Mouse (Mus musculus): ENCODE measurements around the gene Ptprn2.

Ptprn2 gene

GRCm38 (mm10) chr12:116785731-116786130 lies 300.2 kb downstream of the Ptprn2 start:
- no peak for DNase-seq (ENCODE audit: low read depth)

DNA sequence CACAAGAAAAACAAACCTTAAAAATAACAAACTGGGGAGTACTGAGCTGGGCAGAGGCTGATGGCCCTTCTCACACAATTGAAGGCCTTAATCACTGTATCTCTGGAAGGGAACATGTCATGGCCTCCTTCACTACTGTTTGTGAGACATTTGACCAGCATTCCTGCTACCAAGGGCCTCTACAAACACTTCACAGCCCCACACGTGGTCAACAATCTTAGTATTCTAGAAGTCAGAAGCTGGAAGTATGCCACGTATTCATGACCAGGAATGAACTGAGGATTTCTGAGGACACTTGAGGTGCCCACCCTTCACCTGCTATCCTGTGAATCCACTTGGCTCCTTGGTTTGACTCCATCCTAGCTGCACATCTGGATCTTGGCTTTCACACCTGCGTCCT lies 302.8 kb downstream of the Ptprn2 start:
- DNase-seq (ENCODE audit: low read depth), result no peak

GRCm38 (mm10) chr12:116803331-116803730 lies 317.8 kb downstream of the Ptprn2 start:
- no peak for DNase-seq (ENCODE audit: low read depth)

DNA sequence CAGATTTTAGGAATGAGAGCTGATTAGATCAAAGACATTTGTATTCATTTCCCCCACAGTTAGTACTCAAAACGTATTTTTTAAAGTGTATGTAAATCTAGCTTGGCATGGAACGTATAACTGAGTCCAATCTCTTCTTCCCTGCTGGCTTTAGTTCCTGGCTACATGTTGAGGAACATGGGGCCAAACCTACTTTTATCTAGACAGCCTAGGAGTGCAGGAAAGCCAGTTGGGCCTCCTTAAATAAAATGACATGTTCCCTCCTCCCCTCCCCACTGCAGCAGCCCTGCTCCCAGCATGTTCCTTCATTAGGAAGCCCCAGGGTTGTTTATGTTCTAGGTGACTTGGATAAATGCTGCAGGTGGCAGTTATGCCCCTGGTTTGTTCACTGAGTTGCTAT lies 319.2 kb downstream of the Ptprn2 start:
- DNase-seq (ENCODE audit: low read depth), result no peak

DNA sequence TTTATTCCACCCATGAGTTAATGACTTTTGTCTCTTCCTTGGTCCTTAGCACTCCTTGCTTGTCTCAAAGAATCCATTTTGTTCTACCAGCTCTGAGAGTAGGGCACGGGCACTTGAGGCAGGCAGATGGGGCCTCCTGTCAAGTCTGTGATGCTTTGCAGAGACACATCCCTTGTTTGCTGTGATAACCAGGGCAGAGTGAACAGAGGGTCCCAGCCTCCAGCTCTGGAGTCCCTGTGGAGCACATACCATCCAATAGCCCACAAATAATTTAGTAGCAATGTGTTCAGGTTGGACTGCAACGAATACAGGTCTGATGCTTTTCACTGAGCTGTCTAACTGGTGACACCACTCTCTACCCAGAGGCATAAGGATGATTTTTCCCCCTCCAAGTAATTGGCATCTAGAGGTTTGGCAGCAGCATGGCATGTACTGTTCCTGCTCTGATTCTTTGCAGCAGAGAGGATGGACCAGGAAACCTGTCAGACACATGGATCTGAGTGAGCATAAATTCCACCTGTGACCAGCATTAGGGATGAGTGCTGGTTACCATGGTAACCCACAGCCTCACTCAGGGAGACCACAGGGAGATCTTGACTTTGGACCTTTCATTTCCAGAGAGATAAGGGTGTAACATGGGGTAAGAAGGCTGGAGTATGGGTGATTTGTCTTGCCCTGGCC lies 319.7 kb downstream of the Ptprn2 start:
- DNase-seq (ENCODE audit: low read depth), result no peak

GRCm38 (mm10) chr12:116806089-116806488 lies 320.6 kb downstream of the Ptprn2 start:
- DNase-seq (ENCODE audit: low read depth), result no peak

DNA sequence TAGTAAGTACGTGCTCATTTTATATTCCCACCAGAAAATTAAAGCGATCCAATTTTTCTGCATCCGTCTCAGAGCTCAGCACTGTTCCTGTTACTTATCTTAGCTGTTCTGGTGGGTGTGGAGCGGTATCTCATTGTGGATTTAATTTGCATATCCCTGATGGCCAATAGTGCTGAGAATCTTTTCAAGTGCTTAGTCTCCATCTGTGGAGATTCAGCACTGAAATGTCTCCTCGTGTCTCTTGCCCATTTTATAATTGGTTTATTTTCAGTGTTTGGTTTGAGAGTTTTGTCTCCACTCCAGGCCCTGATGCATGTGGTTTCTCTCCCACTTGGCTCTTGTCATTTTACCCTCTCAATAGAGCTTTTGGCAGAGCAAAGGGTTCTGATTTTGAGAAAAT lies 327.5 kb downstream of the Ptprn2 start:
- DNase-seq (ENCODE audit: low read depth), result no peak

- DNase-seq (ENCODE audit: low read depth), result no peak
Measured at GRCm38 (mm10) chr12:116819836-116820235, 334.3 kb downstream of the Ptprn2 start.

DNA sequence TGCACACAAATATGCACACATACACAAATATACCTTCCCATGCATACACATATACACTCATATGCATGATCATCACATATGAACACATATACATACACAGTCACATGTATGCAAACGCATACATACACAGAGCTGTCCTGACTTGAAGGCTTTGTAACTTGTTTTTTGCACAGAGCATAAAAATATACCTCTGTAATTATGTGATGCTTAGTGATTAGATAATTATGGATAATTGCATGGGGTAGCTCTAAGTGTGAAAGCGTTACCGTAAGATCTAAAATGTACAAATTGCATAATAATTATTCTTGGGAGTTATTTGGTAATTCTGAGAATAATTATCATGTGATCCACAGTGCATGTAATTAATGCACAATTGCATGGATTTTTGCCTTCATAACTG lies 337.8 kb downstream of the Ptprn2 start:
- no peak for DNase-seq (ENCODE audit: low read depth)

GRCm38 (mm10) chr12:116827748-116828147 lies 342.2 kb downstream of the Ptprn2 start:
- DNase-seq (ENCODE audit: low read depth), result no peak

DNA sequence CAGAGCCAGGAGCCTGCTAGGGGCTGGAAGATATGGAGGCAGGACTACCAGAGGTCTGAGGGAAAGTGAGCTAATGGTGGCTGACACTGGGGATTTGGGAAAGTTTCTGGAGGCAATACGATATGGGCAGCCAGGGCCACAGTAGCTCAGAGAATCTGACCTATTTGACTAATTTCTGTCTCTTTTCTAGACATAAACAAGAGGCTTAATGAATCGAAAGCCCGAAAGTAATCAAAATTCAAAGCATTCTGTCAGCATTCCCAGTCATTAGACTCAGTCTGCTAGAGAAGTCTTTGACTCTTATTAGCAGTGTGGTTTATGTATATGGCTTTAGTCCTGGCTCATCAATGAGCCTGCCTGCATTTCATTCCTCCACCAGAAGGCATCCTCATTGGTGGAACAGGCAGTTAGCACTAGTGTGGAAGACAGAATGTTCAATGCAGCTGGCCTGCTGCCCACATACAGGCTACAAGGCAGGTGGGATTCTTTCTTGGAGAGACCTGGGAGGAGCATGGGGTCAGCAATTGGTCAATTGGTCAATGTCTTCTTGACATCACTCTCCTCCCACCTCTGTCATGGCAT lies 353.2 kb downstream of the Ptprn2 start:
- DNase-seq (ENCODE audit: low read depth), result no peak

- no peak for DNase-seq (ENCODE audit: low read depth)
Measured at GRCm38 (mm10) chr12:116842723-116843272, 357.3 kb downstream of the Ptprn2 start.

GRCm38 (mm10) chr12:116846220-116846619 lies 360.7 kb downstream of the Ptprn2 start:
- DNase-seq (ENCODE audit: low read depth), result no peak

DNA sequence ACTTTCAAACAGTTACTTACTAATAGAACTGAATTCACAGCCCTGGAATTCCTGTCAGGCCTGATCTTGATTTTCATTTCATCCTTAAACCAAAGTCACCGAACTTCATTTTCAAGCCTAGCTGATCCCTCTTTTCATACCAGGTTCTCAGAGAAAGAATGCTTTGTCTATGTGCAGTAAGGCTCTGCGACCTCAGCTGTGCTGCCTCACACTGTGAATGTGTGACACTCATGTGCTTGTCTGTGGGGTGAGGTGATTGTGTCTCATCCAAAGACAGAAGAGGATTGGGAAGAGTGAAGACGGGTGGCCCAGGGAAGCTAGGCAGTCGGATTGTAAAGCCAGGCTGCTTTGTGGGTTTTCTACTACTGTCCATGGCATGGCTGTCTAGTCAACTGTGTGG lies 361.5 kb downstream of the Ptprn2 start:
- DNase-seq (ENCODE audit: low read depth), result no peak

GRCm38 (mm10) chr12:116856307-116856706 lies 370.8 kb downstream of the Ptprn2 start:
- DNase-seq (ENCODE audit: low read depth), result no peak

GRCm38 (mm10) chr12:116861360-116862017 lies 376.0 kb downstream of the Ptprn2 start:
- no peak for DNase-seq (ENCODE audit: low read depth)

DNA sequence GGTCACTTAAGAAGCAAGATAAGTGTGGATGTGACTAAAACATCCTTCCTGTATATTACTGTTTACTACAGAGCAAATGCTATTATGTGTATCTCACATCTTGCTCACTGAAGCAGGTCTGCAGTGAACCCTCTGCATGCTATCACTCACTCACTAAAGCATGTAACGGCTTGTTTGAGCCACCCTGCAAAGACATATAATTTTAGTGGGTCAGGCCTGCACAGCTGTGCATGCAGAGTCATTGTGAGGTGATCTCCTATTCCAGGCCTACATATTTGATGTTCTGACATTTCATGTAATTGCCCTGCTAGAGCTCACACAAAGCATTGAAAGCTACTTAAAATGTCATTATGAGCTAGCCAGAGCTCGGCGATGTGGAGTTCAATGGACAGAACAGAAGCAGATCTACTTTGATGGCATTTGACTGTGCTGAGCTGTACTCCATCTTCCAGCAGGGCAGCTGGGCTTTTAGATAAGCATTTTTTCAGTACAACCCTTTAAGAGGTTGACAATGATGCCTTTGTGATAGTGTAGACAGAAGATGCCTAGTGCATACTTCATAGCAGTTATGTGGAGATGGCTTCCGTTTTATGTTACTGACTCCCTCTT lies 377.9 kb downstream of the Ptprn2 start:
- no peak for DNase-seq (ENCODE audit: low read depth)

GRCm38 (mm10) chr12:116873866-116874585 lies 388.5 kb downstream of the Ptprn2 start:
- no peak for DNase-seq (ENCODE audit: low read depth)

DNA sequence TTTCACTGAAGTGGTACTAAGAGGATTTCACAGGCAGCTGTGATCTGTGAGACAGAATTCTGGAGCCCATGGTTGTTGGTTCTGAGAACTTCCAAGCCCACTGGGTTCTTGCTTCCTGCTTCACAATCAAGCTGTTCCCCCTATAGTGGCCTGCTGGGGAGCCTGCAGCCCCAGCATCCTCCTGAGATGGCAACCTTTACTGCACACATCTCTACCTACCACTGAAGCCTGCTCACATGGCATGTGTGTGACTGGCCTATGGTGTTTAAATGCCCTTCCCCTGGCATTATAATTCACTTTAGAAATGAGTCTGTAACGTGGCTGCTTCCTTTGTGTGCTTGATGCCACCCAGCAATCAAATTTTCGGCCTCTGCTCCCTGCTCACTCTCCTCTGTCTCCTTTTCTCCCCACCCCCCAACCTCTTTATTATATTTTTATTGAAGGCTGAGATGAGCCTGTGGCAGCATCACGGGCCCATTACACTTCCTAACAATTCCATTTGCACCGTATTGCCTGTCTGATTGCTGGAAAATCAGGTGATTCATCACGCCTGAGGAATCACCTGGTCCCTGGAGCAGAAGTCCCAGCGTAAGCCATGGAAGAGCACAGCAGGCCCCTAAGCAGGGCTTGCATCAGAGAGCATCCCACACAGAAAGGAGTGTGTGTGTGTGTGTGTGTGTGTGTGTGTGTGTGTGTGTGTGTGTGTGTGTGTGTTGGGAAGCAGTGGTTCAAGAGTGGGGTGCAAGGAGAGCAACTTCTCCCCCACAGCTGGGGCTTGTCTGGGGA lies 402.2 kb downstream of the Ptprn2 start:
- DNase-seq (ENCODE audit: low read depth), result no peak

- DNase-seq (ENCODE audit: low read depth), result no peak
Measured at GRCm38 (mm10) chr12:116888856-116889255, 403.3 kb downstream of the Ptprn2 start.

DNA sequence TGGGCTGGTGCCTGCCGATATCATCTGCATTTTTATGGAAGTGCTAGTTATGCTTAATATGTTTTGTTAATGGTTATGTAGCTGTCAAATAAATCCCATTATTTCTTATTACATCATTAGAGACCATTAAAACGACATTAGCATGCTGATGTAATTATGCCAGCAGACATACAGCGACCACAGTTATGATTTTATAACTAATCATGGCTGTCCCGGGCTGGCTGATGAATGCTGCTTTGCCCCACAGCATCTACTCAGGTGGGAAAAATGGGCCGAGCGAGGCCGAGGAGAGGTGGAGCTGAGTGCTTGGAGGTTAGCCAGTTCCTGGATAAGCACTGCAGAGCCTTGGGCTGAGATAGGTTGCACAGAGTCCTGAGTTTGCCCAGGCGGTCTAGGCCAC lies 407.1 kb downstream of the Ptprn2 start:
- no peak for DNase-seq (ENCODE audit: low read depth)
